Mouse (Mus musculus) CH12.LX (cell line): ENCODE data around the gene Klf7. TPM values are rescaled to one million over a fixed set of nuclear protein-coding genes. Genes with fewer than 3 reads are reported as not detected.

Source experiments
- DNase-seq: peaks from one replicate; pipeline ENCODE4 v3.0.0-alpha.2; 2013; ENCODE audit errors: extremely low read depth
- H3K27ac ChIP-seq: 2 replicates; pipeline ENCODE4 v1.5.1; 2012; ENCODE audit warnings: low read depth, mild to moderate bottlenecking, control low read depth, moderate library complexity; ENCODE audit not compliant: insufficient read depth
- H3K27me3 ChIP-seq: replicated peaks from 2 replicates; pipeline ENCODE3; 2012; ENCODE audit warnings: inconsistent platforms
- H3K36me3 ChIP-seq, 2 experiments: replicated peaks in 1 of 2; 2 replicates each; pipeline versions ENCODE3 to v1.6.1; 2012; ENCODE audit warnings: inconsistent platforms in 1 of 2, low read length in 1 of 2, mild to moderate bottlenecking in 1 of 2, mixed read lengths in 1 of 2, moderate library complexity in 1 of 2; ENCODE audit not compliant: control insufficient read depth in 1 of 2, insufficient read depth in 1 of 2
- H3K4me1 ChIP-seq, 2 experiments: 2 replicates each; pipeline ENCODE4 v1.6.1; 2012; ENCODE audit warnings: inconsistent platforms in 1 of 2, moderate library complexity in 1 of 2; ENCODE audit not compliant: insufficient read depth in 2 of 2, control insufficient read depth in 1 of 2
- H3K4me2 ChIP-seq: 2 replicates; pipeline ENCODE4 v1.6.1; 2012; ENCODE audit warnings: low read depth, mild to moderate bottlenecking, control low read depth; ENCODE audit not compliant: poor library complexity, insufficient read depth, severe bottlenecking
- H3K4me3 ChIP-seq, 3 experiments: fragments of 150-350 bp in 1 of 3; sonication (generic) in 1 of 3; replicated peaks in 1 of 3; 2 replicates each; pipeline versions ENCODE3 to v1.5.1; 2011 to 2012; ENCODE audit warnings: low read depth in 2 of 3, low read length in 2 of 3, mild to moderate bottlenecking in 2 of 3, moderate library complexity in 2 of 3, control low read depth in 1 of 3, improper control_type of control experiment in 1 of 3, inconsistent platforms in 1 of 3, mixed read lengths in 1 of 3; ENCODE audit not compliant: poor library complexity in 1 of 3
- H3K79me2 ChIP-seq: replicated peaks from 2 replicates; pipeline ENCODE4 v1.6.1; 2012; ENCODE audit warnings: mild to moderate bottlenecking, moderate library complexity; ENCODE audit not compliant: control insufficient read depth, poor library complexity, insufficient read depth, severe bottlenecking; ENCODE audit errors: extremely low read depth
- H3K9ac ChIP-seq: 2 replicates; pipeline ENCODE4 v1.6.1; 2012; ENCODE audit warnings: low read depth, mild to moderate bottlenecking, control low read depth, moderate library complexity; ENCODE audit not compliant: insufficient read depth
- H3K9me3 ChIP-seq: replicated peaks from 2 replicates; pipeline ENCODE3; 2012; ENCODE audit warnings: low read length, inconsistent platforms, mixed read lengths
- BHLHE40 ChIP-seq: IDR thresholded peaks from 2 replicates; pipeline ENCODE4 v1.6.1; 2011; ENCODE audit warnings: mild to moderate bottlenecking, low read depth, low read length, improper control_type of control experiment
- CHD2 ChIP-seq: IDR thresholded peaks from 2 replicates; pipeline ENCODE4 v1.6.1; 2011; ENCODE audit warnings: low read length, improper control_type of control experiment
- CTCF ChIP-seq, 2 experiments: IDR thresholded peaks in 1 of 2; conservative IDR thresholded peaks in 1 of 2; 2 replicates each; pipeline ENCODE4 v1.5.1; 2011 to 2012; ENCODE audit warnings: low read depth in 2 of 2, low read length in 2 of 2, improper control_type of control experiment in 1 of 2, inconsistent platforms in 1 of 2, mild to moderate bottlenecking in 1 of 2, moderate library complexity in 1 of 2
- JUN ChIP-seq: IDR thresholded peaks from 2 replicates; pipeline ENCODE4 v1.6.1; 2011; ENCODE audit warnings: low read depth, mild to moderate bottlenecking, low read length, improper control_type of control experiment, moderate library complexity; ENCODE audit not compliant: insufficient read depth
- JUND ChIP-seq: conservative IDR thresholded peaks from 2 replicates; pipeline ENCODE4 v1.6.1; 2011; ENCODE audit warnings: low read depth, low read length, improper control_type of control experiment
- KAT2A ChIP-seq: IDR thresholded peaks from 2 replicates; pipeline ENCODE4 v1.6.1; 2012; ENCODE audit warnings: low read length, improper control_type of control experiment, inconsistent platforms; ENCODE audit not compliant: insufficient replicate concordance
- MYC ChIP-seq: IDR thresholded peaks from 2 replicates; pipeline ENCODE4 v1.6.1; 2011; ENCODE audit warnings: low read depth, mild to moderate bottlenecking, improper control_type of control experiment, low read length
- PAX5 ChIP-seq: IDR thresholded peaks from 2 replicates; pipeline ENCODE4 v1.6.1; 2012; ENCODE audit warnings: low read length, inconsistent platforms, mixed read lengths
- RCOR1 ChIP-seq: conservative IDR thresholded peaks from 2 replicates; pipeline ENCODE4 v1.6.1; 2012; ENCODE audit warnings: low read depth, mild to moderate bottlenecking, inconsistent platforms, low read length, improper control_type of control experiment
- SMC3 ChIP-seq: IDR thresholded peaks from 2 replicates; pipeline ENCODE4 v1.6.1; 2011; ENCODE audit warnings: low read depth, low read length, improper control_type of control experiment
- TCF12 ChIP-seq: IDR thresholded peaks from 2 replicates; pipeline ENCODE4 v1.6.1; 2014; ENCODE audit warnings: low read depth, mild to moderate bottlenecking, inconsistent platforms, low read length, improper control_type of control experiment
- USF1 ChIP-seq: IDR thresholded peaks from 2 replicates; pipeline ENCODE4 v1.6.1; 2014; ENCODE audit warnings: low read depth, mild to moderate bottlenecking, inconsistent platforms, low read length, improper control_type of control experiment
- dilution Hi-C: fragments of 300-500 bp; cut with MboI; formaldehyde crosslinking; loops from 2 replicates; pipeline ENCODE4 v1.14.3; 2020; ENCODE audit warnings: low sequenced_read_pairs; ENCODE audit not compliant: extremely low pct_unique_long_range_greater_than_20kb, extremely low pct_ligation_motif_present
- in situ Hi-C: fragments of 300-500 bp; cut with MboI; formaldehyde crosslinking; loops from 3 replicates; pipeline ENCODE4 v1.14.3; 2019; ENCODE audit warnings: low sequenced_read_pairs, low pct_ligation_motif_present, low pct_unique_long_range_greater_than_20kb, mixed read lengths
- polyA plus RNA-seq: library from polyadenylated mRNA; unstranded; fragments of >175 nt; gene quantifications from 2 replicates; pipeline ENCODE4 v1.2.1, GENCODE M21; 2012; ENCODE audit warnings: low read depth; ENCODE audit not compliant: insufficient read length
- total RNA-seq, 2 experiments: library from RNA; depleted of rRNA; stranded (reverse); fragments of 300-350 nt in 1 of 2; fragments of >200 nt in 1 of 2; gene quantifications; 2 replicates each; pipeline ENCODE4 v1.2.3; 2012 to 2014

Gene Klf7
- total and polyA plus RNA-seq, 3 experiments = 4.3 to 6.5 (median 6.2) TPM

DNA sequence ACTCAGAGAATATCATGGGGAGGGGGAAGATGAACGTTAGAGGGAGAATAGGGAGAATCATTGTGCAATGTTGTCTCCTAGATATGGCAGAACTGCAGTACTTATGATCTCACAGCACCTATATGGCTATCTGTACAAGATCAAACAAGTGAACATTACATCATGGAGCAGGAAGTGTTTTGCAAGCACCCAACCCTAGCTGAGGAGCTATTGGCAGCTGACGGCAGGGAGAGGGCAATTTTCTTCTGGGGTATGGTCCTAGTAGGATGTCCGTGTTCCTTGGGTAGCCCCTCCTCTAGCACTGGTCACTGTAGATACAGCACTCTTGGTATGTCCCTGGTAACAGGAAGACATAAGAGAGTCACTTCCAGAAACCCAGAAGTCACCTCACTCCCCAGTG is 17.4 kb downstream of the Klf7 start:
- Histone ChIP-seq H3K4me1 (peaks cover 7 to 21% of the 10 kb centered on the region in 2 experiments), H3K4me2 (no peak overlapping the region), H3K9me3 (no peaks in the 10 kb centered on the region), H3K4me3 (no peak overlapping the region), H3K9ac (no peak overlapping the region), H3K27me3 (no peaks in the 10 kb centered on the region), H3K27ac (no peak overlapping the region), H3K36me3 (peaks cover 5 to 38% of the 10 kb centered on the region in 2 experiments), H3K79me2 (no peaks in the 10 kb centered on the region)
- TF ChIP-seq SMC3 (no peak), TCF12 (no peak), USF1 (no peak)
- in situ Hi-C loops (loop anchor here (25.0 kb wide), 1 partner anchor 333 kb away; no protein-coding TSS in a partner anchor), dilution Hi-C loops (no loop called here)
- DNase-seq = no peak

DNA sequence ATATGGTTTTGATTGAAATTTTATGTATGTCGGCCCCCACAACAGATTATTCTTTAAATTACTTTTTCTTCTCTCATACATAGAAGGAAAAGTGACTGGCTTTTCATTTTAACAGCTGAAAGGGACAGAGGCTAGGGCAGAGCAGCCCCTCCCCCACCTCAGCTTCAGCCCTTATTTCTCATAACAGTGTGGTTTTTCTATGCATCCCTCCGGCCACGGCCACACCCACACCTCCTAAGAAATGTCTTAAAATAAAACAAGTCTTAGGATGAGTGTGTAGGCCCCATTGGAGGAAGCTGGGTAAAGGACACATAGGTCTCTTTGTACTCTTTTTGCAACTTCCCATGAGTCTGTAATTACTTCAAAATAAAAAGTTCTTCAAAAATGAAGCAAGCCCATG is 20.8 kb downstream of the Klf7 start:
- Histone ChIP-seq H3K27ac (no peak overlapping the region), H3K79me2 (no peaks in the 10 kb centered on the region), H3K9me3 (no peaks in the 10 kb centered on the region), H3K9ac (no peak overlapping the region; the same call in 1 of the 2 replicates), H3K4me3 (no peak overlapping the region), H3K27me3 (no peaks in the 10 kb centered on the region), H3K36me3 (peaks cover 5 to 49% of the 10 kb centered on the region in 2 experiments), H3K4me2 (peak overlapping the region; percentile 50; the same call in 1 of the 2 replicates), H3K4me1 (peaks cover 7 to 29% of the 10 kb centered on the region in 2 experiments)
- dilution Hi-C loops (no loop called here), in situ Hi-C loops (loop anchor here (25.0 kb wide), 1 partner anchor 336 kb away; no protein-coding TSS in a partner anchor)
- TF ChIP-seq CHD2 (peak; percentile 58), USF1 (no peak)
- no peak for DNase-seq

DNA sequence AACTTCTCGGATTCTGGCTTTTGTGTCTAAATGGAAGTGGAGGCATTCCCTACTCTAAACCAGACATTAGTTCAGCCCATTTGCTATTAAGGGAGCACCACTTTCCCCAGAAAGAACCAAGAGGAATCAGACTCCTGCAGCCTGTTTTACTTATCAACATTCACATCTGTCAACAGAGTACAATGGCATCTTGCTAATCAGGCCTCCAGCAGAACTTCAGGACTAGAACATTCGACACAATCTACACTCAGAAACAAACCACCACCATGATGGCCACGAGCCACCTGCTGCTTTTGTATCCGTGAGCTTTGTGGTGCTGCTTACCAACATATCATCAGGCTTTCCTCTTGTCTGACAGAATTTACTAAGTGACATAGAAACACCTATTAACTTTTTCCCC is 23.3 kb downstream of the Klf7 start:
- Histone ChIP-seq H3K9me3 (no peaks in the 10 kb centered on the region), H3K4me3 (no peak overlapping the region), H3K27ac (no peak overlapping the region), H3K79me2 (no peaks in the 10 kb centered on the region), H3K9ac (no peak overlapping the region), H3K36me3 (peaks cover 0 to 31% of the 10 kb centered on the region in 2 experiments), H3K4me1 (peaks cover 5 to 30% of the 10 kb centered on the region in 2 experiments), H3K4me2 (no peak overlapping the region), H3K27me3 (no peaks in the 10 kb centered on the region)
- DNase-seq = no peak
- dilution Hi-C loops = no loop called here
- TF ChIP-seq JUN (no peak), BHLHE40 (no peak), JUND (no peak), KAT2A (no peak), MYC (no peak), PAX5 (no peak), RCOR1 (no peak), CTCF (conservative IDR thresholded peaks at IDR 0.05 in 1 of 2, IDR thresholded peaks at IDR 0.05 in 1 of 2; ENCODE audit: low read depth in 2 of 2, low read length in 2 of 2) (no peak)
- in situ Hi-C loops = no loop called here
